Mouse (Mus musculus) left cerebral cortex, adult 9 months (tissue): Measurements from ENCODE around the gene Nova2.

Experiments used
- DNase-seq, 2 experiments: peaks; one replicate each; pipeline ENCODE4 v3.0.0; 2022; ENCODE audit warnings: low spot score in 2 of 2

Gene Nova2

DNA sequence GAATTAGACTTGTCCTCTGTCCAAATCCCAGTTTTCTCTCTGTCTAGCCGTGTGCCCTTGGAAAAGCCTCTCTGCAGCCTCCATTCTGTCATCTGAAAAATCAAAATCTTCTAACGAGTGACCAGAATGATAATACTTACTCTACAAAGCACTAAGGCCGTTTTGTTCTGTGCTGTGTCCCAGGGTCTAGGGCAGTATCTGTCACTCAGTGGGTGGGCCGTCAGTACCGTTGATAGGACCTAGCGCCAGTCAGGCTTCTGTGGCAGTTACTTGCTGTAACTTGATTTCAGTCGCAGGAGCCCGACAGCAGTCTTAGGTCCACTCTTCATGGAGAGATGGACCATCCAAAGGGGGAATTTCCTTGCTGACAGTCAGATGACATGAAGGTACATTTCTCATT, 1.4 kb upstream of the Nova2 start:
- no peak for DNase-seq

DNA sequence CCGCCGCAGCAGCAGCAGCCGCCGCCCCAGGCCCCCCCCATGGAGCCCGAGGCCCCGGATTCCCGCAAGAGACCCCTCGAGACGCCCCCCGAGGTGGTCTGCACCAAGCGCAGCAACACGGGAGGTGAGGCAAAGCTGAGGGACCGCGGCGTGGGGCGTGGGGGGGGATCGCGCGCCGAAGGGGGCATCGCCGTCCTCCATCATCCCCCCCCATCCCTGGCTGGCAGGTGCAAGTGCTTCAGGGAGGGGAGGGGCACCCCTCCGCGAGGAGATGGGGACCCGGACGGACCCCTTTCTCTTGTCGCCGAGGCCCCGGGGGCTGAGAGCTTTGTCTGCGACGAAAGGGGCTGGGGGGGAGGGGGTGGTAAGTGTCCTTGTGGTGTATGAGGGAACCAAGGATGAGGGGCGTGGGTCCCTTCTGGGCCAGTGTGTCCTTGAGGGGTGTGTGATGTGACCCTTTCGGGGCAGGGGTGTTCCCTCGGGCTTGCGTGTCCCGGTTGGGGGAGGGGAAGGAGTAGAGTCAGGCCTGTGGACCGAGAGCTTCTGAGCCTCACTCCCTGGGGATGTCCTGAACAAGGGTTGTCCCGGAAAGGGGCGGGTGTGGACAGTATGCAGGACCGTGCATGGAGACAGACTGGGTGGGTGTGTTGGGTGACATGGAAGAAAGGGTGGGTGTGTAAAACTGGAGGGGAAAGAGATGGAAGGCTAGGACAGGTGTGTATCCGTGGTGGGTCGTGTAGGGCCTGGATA, 528 bp downstream of the Nova2 start:
- no peak for DNase-seq

DNA sequence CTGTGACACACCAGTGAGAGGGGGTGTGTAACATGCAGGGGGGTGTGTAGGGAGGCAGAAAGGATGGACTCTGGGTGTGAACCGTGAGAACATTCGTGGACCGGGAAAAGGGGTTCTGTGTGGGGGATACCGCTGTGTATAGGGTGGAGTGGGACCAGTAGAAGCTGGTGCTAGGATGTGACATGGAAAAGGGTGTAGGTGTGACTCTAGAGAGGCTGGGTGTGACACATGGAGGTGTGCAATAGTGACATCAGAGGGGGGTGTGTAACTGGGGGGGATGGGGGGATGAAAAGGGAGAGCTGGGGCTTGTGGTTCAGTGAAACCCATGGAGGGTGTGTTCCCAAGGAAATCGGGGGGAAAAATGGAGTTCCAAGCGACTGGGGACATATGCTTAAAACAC, 1.2 kb downstream of the Nova2 start:
- DNase-seq: no peak

DNA sequence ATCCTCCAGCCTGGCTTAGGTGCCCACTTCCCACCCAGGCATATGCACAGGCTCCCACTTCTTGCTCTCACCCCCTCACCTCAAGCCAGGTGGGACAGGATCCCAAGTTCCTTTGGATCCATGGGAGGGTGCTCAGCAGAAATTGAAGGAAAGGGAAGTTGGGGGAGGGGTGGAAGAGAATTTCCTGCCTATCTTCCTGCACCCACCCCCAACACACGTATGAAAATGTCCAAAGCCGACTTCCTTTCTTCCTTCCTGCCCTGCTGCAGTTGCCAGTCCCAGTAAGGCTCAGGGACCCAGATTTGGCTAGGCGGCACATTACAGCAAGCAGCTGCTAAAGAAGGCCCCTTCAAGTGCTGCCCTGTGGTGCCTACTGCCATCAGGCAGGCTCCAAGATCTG, 2.1 kb downstream of the Nova2 start:
- DNase-seq: no peak

DNA sequence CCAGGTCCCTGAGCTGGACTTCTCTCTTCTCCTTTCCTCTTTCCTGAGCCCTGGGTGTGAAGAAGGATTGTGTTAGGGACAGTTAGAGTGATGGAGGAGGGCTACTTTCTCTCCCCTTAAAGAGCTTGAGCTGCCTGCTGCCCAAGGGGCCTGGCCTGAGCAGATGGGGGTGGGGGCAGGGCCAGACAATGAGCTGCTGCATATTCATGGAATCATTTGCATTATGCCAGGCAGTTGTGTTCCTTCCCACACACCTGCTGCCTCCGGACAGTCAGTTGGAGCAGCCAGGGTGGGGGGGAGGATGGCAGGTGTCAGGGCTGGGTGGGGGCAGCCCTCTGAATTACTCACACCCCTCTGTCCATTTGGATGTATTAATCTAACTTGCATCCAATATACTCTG, 16.7 kb downstream of the Nova2 start:
- no peak for DNase-seq

DNA sequence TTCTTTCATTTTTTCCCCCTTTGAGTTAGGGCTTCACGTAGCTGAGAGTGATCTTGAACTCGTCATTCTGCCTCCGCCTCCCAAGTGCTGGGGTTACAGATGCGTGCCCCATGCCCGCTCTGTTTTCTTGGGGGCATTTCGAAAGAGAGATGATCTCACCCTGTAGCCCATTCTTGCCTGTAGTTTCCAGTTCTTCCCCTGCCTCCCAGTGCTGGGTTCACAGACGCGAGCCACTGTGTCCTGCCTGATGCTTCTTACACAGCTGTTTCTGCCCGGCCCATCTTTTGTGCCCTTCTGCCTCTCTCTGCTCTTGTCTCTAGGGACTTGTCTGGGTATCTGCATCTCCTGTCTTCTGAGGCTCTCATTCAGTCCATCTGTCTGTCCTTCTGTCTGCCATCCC, 17.1 kb downstream of the Nova2 start:
- DNase-seq: no peak

DNA sequence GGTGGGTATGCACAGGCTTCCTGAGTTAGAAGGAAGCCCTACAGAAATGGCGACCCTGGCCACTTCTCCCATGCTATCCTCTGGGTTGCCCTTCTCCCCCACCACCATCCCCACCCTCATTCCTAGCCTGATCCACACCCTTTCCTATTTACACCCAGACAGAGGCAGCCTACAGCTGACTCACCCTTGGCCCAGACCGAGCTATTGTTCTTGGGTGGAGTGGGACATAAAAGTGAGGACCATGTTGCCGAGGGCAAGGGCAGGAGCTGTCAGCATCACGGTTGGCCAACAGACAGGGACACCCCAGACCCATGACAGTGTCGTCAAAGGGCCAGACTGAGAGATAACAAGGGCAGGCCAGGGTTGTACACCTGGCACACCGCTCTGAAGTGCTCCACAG, 22.5 kb downstream of the Nova2 start:
- no peak for DNase-seq

DNA sequence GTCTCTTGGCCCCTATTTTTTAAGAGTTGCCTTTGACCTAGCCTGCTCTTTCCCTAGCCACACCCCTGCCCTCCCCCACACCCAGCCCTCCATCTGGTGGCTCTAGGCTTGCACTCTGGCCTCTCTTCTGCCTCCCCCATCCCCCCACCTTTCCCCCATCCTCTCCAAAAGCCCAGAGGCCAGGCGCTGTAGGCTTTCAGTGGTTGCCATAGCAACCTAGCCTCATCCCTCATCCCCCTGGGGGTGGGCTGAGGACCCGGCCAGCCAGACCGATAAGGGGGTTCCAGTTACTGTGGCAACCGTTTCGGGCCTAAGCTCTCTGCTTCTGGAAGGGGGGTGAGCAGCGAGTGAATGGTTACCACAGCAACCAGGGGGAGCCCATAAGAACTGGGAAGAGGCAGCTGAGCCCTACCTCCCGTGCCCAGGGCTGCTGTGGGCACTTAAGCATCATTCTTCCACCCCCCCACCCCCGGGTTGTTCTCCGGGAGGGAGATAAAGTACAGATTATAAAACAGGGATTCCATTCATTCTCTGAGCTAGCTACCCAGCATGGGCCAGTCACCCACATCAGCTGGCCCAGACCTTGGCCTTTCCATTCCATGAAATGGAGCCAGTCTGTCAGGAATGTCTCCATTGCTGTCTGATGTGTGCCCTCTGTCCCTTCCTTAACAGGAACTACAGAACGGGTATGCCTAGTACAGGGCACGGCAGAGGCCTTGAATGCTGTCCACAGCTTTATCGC, 24.3 kb downstream of the Nova2 start:
- no peak for DNase-seq

DNA sequence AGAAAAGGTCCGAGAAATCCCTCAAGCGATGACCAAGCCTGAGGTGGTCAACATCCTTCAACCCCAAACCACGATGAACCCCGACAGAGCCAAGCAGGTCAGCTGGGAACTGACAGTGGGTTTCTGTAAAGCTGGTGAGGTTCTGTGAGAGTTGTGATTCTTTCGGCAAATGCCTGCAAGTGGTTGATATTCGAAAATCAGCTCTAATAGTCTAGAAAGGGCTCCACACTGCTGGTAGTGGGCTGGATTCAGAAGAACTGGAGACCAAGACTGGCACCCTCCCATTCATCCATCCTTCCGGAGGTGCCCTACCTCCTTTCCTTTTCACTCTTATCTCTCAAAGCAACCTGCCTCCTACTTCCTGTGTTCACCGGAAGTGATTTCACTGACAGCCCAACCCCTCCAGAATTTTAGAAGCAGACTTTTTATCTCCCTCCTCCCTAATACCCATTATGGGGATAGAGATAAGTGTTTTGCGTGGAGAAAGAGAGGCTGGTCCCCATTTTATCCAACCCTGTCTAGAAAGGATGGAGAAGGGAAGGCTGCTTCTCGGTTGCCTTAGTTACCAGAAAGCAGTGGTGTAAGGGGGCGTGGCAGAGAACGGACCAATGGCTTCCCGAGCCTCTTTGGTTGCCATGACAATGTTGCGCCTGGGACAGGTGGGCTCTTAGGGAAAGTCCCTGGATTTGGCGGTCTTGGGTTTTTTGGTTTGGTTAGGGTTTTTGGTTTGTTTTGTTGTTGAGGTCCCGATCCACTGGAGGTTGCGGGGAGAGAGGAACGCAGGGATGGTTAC, 25.0 kb downstream of the Nova2 start:
- DNase-seq: no peak

DNA sequence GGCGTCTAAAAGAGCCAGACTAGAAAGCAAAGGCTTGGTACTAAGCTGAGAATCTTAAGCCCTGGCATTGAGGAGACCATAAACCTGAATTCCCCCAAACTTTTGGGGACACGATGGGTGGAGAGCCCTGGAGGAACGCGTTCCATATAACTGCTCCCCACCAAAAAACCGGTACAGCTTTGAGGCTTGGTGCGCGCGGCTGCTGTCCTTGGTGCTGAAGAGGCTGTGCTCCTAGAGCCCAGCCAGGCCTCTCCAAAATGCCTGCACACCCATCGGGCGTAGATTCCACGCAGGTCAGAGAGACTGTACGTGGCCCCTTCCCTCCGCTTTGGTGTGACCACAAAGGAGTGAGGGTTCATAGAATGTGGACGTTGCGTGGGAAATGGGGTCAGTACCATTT, 25.7 kb downstream of the Nova2 start:
- no peak for DNase-seq

DNA sequence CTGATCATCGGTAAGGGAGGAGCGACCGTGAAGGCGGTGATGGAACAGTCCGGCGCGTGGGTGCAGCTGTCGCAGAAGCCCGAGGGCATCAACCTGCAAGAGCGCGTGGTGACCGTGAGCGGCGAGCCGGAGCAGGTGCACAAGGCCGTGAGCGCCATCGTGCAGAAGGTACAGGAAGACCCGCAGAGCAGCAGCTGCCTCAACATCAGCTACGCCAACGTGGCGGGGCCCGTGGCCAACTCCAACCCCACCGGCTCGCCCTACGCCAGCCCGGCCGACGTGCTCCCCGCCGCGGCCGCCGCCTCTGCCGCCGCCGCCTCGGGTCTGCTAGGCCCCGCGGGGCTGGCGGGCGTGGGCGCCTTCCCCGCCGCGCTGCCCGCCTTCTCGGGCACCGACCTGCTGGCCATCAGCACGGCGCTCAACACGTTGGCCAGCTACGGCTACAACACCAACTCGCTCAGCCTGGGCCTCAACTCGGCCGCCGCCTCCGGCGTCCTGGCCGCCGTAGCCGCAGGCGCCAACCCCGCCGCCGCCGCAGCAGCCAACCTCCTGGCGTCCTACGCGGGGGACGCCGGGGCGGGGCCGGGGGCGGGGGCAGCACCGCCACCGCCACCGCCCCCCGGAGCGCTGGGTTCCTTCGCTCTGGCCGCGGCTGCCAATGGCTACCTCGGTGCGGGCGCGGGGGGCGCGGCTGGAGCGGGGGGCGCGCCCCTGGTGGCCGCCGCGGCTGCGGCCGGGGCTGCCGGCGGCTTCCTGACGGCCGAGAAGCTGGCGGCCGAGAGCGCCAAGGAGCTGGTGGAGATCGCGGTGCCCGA, 32.1 kb downstream of the Nova2 start:
- peak in 1 of 2 experiments; percentile 65 for DNase-seq

DNA sequence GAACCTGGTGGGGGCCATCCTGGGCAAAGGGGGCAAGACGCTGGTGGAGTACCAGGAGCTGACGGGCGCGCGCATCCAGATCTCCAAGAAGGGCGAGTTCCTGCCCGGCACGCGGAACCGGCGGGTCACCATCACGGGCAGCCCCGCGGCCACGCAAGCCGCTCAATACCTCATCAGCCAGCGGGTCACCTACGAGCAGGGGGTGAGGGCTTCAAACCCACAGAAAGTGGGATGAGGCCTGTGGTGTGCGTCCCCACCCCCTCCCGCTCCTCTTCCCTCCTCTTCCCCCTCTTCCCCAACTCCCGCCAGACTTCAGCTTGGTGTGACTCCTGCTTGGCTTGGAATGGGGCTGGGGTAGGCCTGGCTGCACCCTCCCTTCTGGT, 32.7 kb downstream of the Nova2 start:
- no peak for DNase-seq

DNA sequence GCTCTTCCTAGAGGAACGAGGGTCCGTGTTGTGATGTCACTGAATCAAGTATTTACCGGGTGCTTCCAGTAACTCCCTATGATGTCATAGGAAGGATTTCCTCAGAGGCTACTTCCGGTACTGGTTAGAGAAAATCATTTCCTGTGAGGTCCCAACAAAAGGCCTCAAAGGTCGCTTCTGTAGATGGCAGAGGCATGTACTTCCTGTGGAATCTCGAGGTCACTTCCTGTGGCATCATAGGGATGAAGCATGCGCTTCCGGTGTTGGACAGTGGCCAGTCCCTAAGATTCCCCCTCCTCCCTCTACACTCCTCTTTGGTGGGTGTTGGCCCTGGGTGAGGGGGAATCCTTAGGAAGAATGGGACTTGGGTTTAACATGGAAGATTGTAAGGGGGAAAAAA, 33.8 kb downstream of the Nova2 start:
- DNase-seq: no peak

DNA sequence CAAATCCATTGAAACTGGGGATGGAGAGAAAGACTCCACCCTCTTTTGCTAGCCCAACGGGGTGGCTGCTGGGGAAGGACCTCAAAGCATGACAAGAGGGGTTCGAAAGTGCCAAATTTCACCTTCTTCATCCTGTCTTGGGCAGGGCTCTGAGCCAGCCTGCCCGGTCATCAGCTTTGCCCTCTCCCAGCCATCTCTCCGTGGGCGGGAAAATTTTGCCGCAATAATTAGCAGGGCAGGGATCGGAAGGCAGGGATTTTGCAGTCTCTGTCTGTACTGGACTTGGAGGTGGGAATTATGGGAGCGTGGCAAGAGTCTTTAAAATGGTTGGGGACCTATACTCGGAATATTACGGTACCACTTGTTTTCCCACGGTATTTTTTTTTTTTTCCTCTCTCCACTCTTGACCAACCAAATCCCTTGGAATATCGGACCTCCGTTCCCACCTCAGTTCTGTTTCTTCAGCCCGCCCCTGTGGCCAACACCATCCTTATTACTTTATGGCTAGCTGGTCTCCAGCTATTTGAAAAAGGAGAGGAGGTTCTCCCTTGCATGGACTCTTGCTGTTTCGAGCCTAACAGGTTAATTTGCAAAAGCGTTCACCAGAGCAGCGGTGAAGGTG, 36.6 kb downstream of the Nova2 start:
- DNase-seq: no peak

DNA sequence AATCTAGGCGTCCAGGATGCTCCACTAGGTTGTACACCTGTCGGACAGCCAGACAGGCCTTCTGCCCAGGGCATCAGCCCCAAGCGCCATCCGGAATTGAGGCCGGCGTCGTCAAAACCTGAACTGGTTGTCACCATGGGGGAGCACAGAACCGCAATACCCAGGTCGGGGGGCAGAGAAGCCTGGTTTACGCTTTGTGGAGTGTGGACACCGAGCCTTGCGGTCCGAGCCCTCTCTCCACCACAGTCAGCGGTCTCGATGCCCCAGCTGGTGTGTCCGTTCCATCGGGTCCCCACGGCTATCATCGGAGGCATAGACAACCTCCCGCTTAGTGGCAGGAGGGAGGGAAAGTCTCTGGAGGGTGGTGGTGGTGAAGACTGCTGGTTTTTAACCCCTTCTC, 37.1 kb downstream of the Nova2 start:
- DNase-seq: no peak

DNA sequence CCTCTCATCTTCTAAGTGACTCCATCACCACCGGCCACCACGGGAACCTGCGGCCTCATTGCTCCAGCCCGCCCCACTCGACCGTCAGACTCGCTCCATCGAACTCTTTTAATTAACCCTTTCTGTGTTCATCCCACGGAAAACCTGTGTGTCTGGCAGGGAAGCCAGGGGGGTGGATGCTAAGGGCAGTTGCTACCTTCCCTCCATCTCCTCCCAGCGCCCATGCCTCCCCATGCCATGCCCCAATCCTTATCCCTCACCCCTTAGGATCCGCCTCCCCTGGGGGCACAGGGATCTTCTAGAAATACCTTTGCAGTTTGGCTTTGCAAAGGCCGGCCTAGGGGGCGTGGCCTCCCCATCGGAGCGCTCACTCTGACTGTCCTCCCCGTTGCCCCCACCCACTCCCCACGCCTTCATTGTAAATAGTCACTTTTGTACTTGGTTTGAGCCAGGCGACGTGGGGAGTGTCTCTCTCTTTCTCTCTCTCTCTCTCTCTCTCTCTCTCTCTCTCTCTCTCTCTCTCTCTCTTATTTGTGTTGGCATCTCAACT, 37.7 kb downstream of the Nova2 start:
- DNase-seq: no peak

DNA sequence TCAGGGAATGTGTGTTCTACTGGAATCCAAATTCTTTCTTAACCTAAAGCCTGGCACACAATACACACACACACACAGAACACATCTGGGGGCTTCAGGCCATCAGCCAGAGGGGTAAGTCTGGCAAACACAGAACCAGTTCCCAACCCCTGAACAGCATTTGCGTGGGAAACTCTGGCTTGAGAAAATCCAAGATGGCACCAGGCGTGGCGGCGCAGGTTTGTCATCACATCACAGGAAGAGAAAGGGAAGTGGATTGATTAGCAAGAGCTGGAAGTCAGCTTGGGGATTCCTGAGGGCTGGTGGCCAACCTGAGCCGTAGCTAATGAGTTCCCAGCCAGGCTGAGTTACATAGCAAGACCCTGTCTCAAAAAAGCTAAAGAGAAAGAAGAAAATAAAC, 39.6 kb downstream of the Nova2 start:
- no peak for DNase-seq

DNA sequence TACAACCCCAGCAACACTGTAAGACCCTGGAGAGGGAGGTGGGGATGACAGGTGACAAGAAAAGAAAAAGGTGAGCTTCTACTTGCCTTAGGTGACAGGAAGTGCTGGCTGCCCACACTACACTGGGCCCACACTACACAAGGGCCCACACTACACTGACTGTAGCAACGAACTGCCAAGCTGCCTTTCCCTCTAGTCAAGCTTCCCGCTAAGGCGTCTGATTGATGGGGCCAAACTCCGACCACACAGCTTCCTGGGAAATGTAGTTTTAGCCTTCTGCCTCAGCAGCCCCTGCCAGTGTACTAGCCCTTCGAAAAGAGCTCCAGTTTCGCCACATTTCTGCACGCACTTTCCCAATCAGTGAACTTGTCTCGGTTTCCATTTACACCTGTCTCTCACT, 41.9 kb downstream of the Nova2 start:
- no peak for DNase-seq

DNA sequence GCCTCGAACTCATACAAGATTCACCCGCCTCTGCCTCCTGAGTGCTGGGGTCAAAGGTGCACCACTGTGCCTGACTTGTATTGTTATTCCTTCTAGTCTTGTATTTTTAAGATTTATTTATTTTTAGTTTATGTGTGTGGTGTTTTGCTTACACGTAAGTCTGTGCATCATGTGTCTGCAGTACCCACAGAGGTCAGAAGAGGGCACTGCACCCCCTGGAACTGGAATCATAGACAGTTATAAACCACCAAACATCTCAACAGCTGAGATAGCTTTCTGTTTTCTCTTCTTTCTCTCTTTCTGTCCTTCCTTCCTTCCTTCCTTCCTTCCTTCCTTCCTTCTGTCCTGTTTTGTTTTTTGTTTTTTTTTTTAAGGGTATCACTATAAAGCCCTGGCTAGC, 45.3 kb downstream of the Nova2 start:
- DNase-seq: no peak

DNA sequence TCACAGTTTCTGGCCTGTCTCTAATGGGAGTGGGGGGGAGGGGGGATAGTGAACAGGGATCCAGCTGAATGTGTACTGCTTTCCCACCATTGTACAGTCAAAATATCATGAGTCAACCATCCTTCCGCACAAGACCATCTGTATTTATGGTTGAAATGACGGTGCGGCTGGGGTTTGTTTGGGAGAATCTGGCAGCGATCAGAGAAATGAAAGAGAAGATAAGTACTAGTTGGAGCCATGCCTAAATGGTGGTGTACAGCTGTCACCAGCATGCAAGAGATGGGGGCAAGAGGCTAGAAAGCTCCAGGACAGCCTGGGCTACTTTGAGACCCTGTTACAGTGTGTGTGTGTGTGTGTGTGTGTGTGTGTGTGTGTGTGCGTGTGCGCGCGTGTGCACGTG, 52.7 kb downstream of the Nova2 start:
- DNase-seq: no peak

DNA sequence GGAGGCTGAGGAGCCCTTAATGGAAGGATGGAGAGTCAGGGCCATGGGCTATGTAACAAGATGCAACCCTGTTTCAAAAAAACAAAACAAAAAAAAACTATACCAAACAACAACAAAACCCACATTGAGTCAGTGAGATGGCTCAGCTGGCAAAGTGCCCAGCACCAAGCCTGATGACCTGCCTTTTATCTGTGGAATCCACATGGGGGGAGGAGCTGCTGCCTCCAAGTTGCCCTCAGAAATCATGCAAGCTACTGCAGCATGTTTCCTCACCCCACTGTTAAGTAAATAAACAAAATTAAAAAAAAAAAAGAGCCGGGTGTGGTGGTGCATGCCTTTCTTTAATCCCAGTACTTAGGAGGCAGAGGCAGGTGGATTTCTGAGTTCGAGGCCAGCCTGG, 60.8 kb downstream of the Nova2 start:
- no peak for DNase-seq
